Mouse (Mus musculus) heart, embryonic 14.5 days (tissue): ENCODE measurements around the gene Rufy1. TPM values are rescaled to one million over a fixed set of nuclear protein-coding genes. Genes with fewer than 3 reads are reported as not detected.

Experiments
- ATAC-seq: fragments of 200-750 bp; cut with Nextera tagmentation; 2 replicates; pipeline ENCODE4 v1.8.0; 2017; ENCODE audit warnings: low read depth, moderate TSS enrichment; ENCODE audit not compliant: insufficient number of reproducible peaks, insufficient read depth, low FRiP score
- H3K27ac ChIP-seq, 2 experiments: fragments of 200-500 bp in 1 of 2; fragments of 300-500 bp in 1 of 2; sonication (generic) in 1 of 2; replicated peaks in 1 of 2; 2 replicates each; pipeline ENCODE4 v1.5.1; 2012 to 2014; ENCODE audit warnings: low read depth in 2 of 2, low read length in 2 of 2, control low read depth in 1 of 2, mild to moderate bottlenecking in 1 of 2, mixed read lengths in 1 of 2; ENCODE audit not compliant: control insufficient read depth in 1 of 2, insufficient read depth in 1 of 2
- H3K27me3 ChIP-seq: fragments of 300-500 bp; sonication (generic); 2 replicates; pipeline ENCODE4 v1.6.1; 2014; ENCODE audit warnings: mild to moderate bottlenecking, low read length, control low read depth; ENCODE audit not compliant: control insufficient read depth, insufficient read depth
- H3K36me3 ChIP-seq: fragments of 300-500 bp; sonication (generic); 2 replicates; pipeline ENCODE4 v1.6.1; 2014; ENCODE audit warnings: mild to moderate bottlenecking, control low read depth, low read length, mixed read lengths; ENCODE audit not compliant: control insufficient read depth, insufficient read depth
- H3K4me1 ChIP-seq, 2 experiments: fragments of 200-500 bp in 1 of 2; fragments of 300-500 bp in 1 of 2; sonication (generic) in 1 of 2; 2 replicates each; pipeline ENCODE4 v1.6.1; 2012 to 2014; ENCODE audit warnings: low read length in 2 of 2, control low read depth in 1 of 2, mixed read lengths in 1 of 2; ENCODE audit not compliant: control insufficient read depth in 2 of 2, insufficient read depth in 2 of 2
- H3K4me2 ChIP-seq: fragments of 300-500 bp; sonication (generic); 2 replicates; pipeline ENCODE4 v1.6.1; 2014; ENCODE audit warnings: mild to moderate bottlenecking, low read length
- H3K4me3 ChIP-seq, 2 experiments: fragments of 200-500 bp in 1 of 2; fragments of 300-500 bp in 1 of 2; sonication (generic) in 1 of 2; 2 replicates each; pipeline ENCODE4 v1.5.1; 2012 to 2014; ENCODE audit warnings: low read length in 2 of 2, mild to moderate bottlenecking in 2 of 2, control low read depth in 1 of 2, low read depth in 1 of 2, moderate library complexity in 1 of 2; ENCODE audit not compliant: control insufficient read depth in 1 of 2, insufficient read depth in 1 of 2
- H3K9ac ChIP-seq: fragments of 300-500 bp; sonication (generic); 2 replicates; pipeline ENCODE4 v1.6.1; 2014; ENCODE audit warnings: mild to moderate bottlenecking, low read length
- H3K9me3 ChIP-seq: fragments of 300-500 bp; sonication (generic); 2 replicates; pipeline ENCODE4 v1.6.1; 2016; ENCODE audit warnings: low read length, control low read depth; ENCODE audit not compliant: control insufficient read depth
- WGBS: fragments of 180-500 bp; shearing (Covaris S2); extraction: QIAGEN DNeasy Blood & Tissue Kit; methylation state at CpG from one replicate; pipeline ENCODE4 v1.1.7; 2014; 5-methylcytosine and 5-hydroxymethylcytosine counted together
- polyA plus RNA-seq: library from polyadenylated mRNA; unstranded; fragments of >200 nt; fragmentation: Nextera tagmentation; extraction: Ambion mirVana; gene quantifications from 2 replicates; pipeline ENCODE4 v1.2.1, GENCODE M21; 2014

Rufy1 gene
- polyA plus RNA-seq, 1 experiment from 2014 or later = 28.6 TPM

- H3K9ac ChIP-seq = 0 out of 2 replicates have a peak overlapping the region, but pooled peaks have one; percentile 42
- H3K4me3 ChIP-seq = peak overlapping the region; percentile 30 to 40
- H3K9me3 ChIP-seq = no peaks in the 10 kb centered on the region
- H3K36me3 ChIP-seq = peaks cover 26% of the 10 kb centered on the region
- H3K27me3 ChIP-seq = no peaks in the 10 kb centered on the region
- peak overlapping the region; percentile 19 to 32; a peak in 2 of 4 replicates for H3K27ac ChIP-seq
- 23% methylated on average over 22 of the region's 22 CpGs for WGBS
- peak; percentile 89 for ATAC-seq
- H3K4me2 ChIP-seq = peak overlapping the region; percentile 65
- peaks cover 3 to 8% of the 10 kb centered on the region in 2 experiments; a peak in 3 of 4 replicates for H3K4me1 ChIP-seq
Measured at GRCm38 (mm10) chr11:50421934-50422780, 8.8 kb downstream of the Rufy1 start.

GRCm38 (mm10) chr11:50421461-50421860 is 9.5 kb downstream of the Rufy1 start:
- Histone ChIP-seq H3K9ac (0 out of 2 replicates have a peak overlapping the region, but pooled peaks have one; percentile 42), H3K4me2 (peak overlapping the region; percentile 65), H3K36me3 (peaks cover 33% of the 10 kb centered on the region), H3K4me3 (peak overlapping the region; percentile 30 to 40), H3K9me3 (no peaks in the 10 kb centered on the region), H3K27me3 (no peaks in the 10 kb centered on the region), H3K4me1 (peaks cover 3 to 8% of the 10 kb centered on the region in 2 experiments; a peak in 3 of 4 replicates), H3K27ac (no peak overlapping the region)
- WGBS = 54% methylated on average over 5 of the region's 5 CpGs
- ATAC-seq = no peak

DNA sequence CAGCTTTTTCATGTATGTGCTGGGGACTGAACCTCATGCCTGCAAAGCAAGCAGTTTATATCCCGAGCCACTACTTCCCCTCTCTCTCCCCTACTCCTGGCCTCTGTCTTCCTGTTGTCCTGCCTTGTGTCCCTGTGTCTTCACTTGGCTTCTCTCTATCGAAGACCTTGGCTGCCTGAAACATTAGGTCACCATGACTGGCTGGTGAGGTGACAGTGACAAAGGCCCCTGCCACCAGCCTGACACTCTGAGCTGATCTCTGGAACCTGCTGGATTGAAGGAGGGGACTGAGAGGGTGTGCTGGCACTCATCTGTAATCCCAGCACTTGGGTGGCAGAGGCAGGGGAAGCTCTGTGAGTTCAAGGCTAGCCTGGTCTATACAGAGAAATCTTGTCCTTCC is 13.1 kb downstream of the Rufy1 start:
- Histone ChIP-seq H3K27ac (no peak overlapping the region), H3K4me2 (no peak overlapping the region), H3K9ac (no peak overlapping the region), H3K36me3 (peaks cover 58% of the 10 kb centered on the region), H3K27me3 (no peaks in the 10 kb centered on the region), H3K4me3 (no peak overlapping the region), H3K4me1 (peaks cover 3 to 6% of the 10 kb centered on the region in 2 experiments; a peak in 3 of 4 replicates), H3K9me3 (no peaks in the 10 kb centered on the region)
- 27% methylated on average over 2 of the region's 2 CpGs for WGBS
- no peak for ATAC-seq

DNA sequence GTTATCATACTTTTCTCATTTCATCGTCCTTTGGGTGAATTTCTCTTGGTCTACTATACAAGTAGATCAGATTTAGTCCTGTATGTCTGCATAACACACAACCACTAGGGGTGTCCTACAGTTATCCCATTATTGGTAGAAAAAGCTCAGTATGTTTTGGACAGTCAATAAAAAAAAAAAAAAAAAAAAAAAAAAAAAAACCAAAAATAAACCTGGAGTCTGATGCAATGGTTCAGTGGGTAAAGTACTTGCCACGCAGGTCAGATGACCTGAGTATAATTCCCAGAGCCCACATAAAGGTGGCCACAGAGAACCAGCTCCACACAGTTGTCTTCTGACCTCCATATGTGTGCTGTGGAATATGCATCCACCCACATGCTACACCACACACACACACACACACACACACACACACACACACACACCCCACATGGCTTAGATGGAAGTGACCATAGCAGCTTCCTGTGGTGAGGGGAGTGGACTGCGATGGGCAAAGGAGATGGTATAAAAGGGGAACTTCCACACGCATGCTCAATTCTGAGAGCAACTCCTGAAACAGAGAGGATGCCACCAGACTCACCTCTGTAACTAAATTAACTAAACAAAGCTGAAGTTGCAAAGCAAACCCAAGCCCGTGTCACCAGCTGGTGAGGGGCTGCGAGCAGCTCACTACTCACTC is 15.2 kb downstream of the Rufy1 start:
- WGBS = 87% methylated on average over 6 of the region's 6 CpGs
- H3K4me3 ChIP-seq = no peak overlapping the region
- no peaks in the 10 kb centered on the region for H3K9me3 ChIP-seq
- no peak overlapping the region for H3K4me2 ChIP-seq
- no peaks in the 10 kb centered on the region for H3K27me3 ChIP-seq
- H3K9ac ChIP-seq = no peak overlapping the region
- H3K36me3 ChIP-seq = peaks cover 61% of the 10 kb centered on the region
- no peak overlapping the region for H3K27ac ChIP-seq
- H3K4me1 ChIP-seq = no peaks in the 10 kb centered on the region
- no peak for ATAC-seq

DNA sequence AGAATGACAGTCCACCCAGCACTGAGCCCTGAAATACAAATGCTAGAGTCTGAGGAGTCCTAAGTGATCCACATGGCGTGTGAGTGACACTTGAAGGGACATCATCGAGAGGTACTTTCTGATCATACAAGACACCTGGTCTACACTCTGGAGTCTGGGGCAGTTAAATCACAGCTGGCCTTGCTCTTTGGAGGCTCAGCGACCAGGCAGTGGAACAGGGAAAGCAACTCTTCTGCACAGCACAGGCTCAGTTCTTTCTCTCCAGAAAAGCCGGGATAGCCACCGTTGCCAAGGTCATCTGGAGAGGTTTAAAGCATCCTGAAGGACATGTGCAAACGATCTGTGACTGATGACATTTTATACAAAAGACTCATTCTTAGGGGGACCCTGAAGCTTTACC is 23.7 kb downstream of the Rufy1 start:
- ATAC-seq = no peak
- 51% methylated on average over 6 of the region's 6 CpGs for WGBS
- Histone ChIP-seq H3K27me3 (no peaks in the 10 kb centered on the region), H3K4me1 (peaks cover 13 to 15% of the 10 kb centered on the region in 2 experiments), H3K4me2 (no peak overlapping the region), H3K27ac (no peak overlapping the region), H3K4me3 (no peak overlapping the region), H3K36me3 (peaks cover 63% of the 10 kb centered on the region), H3K9ac (no peak overlapping the region), H3K9me3 (no peaks in the 10 kb centered on the region)

DNA sequence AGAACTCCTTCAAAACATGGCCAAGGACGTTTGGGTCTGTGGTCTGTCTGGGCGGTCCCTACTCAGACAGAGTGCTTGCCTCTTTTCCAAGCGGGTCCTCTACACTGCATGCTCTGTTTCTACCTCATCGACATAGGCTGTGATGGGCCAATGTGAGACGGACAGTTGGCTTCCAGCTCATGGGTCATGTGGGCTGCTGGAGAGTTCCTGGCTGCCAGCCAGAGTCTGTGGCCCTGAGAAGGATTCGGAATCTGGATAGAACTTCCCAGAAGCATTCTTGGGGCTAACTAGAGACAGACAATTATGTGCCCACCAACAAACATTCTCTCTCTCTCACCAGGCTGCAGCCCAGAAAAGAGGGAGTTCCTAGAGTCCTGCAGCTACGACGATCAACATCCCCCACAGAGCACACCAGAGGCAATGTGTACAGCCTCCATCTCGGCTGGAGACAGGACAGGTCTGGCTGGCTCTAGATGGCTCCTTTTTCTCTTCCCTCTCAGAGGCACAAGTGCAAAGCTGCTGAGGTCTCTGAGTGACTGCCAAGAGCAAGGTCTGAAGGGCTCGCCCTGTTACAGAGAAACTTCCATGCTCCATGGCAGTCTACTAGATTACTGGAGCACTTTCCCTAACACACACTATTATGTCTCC is 27.4 kb downstream of the Rufy1 start:
- Histone ChIP-seq H3K27ac (peak overlapping the region; percentile 72 to 86), H3K4me1 (peaks cover 13 to 15% of the 10 kb centered on the region in 2 experiments), H3K9me3 (no peaks in the 10 kb centered on the region), H3K4me3 (no peak overlapping the region), H3K27me3 (no peaks in the 10 kb centered on the region), H3K36me3 (peaks cover 74% of the 10 kb centered on the region), H3K4me2 (peak overlapping the region; percentile 31), H3K9ac (peak overlapping the region; percentile 14; the same call in 1 of the 2 replicates)
- 25% methylated on average over 10 of the region's 10 CpGs for WGBS
- ATAC-seq = peak; percentile 59

- H3K36me3 ChIP-seq = peaks cover 84% of the 10 kb centered on the region
- 96% methylated on average over 3 of the region's 3 CpGs for WGBS
Measured at GRCm38 (mm10) chr11:50402481-50402880, 28.4 kb downstream of the Rufy1 start.

More at GRCm38 (mm10) chr11:50402481-50402880, 28.4 kb downstream of the Rufy1 start:
- Histone ChIP-seq H3K9me3 (no peaks in the 10 kb centered on the region), H3K27me3 (no peaks in the 10 kb centered on the region), H3K4me2 (no peak overlapping the region), H3K27ac (peak overlapping the region; percentile 72 to 86; a peak in 3 of 4 replicates), H3K4me3 (no peak overlapping the region), H3K9ac (no peak overlapping the region), H3K4me1 (peaks cover 13 to 15% of the 10 kb centered on the region in 2 experiments)
- ATAC-seq = no peak
